Mouse (Mus musculus) cerebellum, adult 9-11 months (tissue): ENCODE measurements around the gene Card10.

Source experiments
- DNase-seq: peaks from one replicate; pipeline ENCODE4 v3.0.0; 2022

The Card10 gene

GRCm38 (mm10) chr15:78730315-78731049 lies 72.4 kb downstream of the Card10 start:
- DNase-seq: no peak

DNA sequence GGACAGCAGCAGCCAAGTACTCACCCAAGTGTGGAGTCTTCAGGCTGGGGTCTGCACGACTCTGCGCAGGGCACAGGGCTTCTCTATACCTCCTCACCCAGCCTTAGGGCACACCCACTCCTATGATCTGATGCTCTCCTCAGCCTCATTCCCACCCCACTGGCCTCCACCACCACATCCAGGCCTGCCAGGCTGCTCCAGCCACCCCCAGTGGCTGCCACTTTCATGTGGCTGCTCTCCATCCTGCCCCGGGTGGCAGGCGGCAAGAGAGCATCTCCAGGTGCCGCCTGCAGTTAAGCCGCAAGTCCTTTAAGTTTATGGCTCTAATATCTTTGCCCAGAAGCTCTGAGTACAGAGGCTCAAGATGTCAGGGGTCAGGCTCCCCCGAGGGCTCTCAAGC lies 76.1 kb downstream of the Card10 start:
- no peak for DNase-seq
